Mouse (Mus musculus) splenic B cell, adult 2 months (primary cell): ENCODE measurements around the gene Ap1s1.
A peak's percentile ranks its signal among the peaks of the same experiment; 100 is the strongest.

Experiments used
- DNase-seq: peaks from one replicate; pipeline ENCODE4 v3.0.0-alpha.2; 2011; ENCODE audit warnings: low read depth, low spot score
- H3K27me3 ChIP-seq: 2 replicates; pipeline ENCODE4 v1.6.1; 2012; ENCODE audit warnings: mild to moderate bottlenecking, low read length, moderate library complexity, mixed read lengths; ENCODE audit not compliant: control insufficient read depth, poor library complexity, insufficient read depth, severe bottlenecking
- H3K36me3 ChIP-seq: 2 replicates; pipeline ENCODE4 v1.6.1; 2012; ENCODE audit warnings: mild to moderate bottlenecking, low read length, moderate library complexity, mixed read lengths; ENCODE audit not compliant: control insufficient read depth, poor library complexity, insufficient read depth, severe bottlenecking

The Ap1s1 gene

DNA sequence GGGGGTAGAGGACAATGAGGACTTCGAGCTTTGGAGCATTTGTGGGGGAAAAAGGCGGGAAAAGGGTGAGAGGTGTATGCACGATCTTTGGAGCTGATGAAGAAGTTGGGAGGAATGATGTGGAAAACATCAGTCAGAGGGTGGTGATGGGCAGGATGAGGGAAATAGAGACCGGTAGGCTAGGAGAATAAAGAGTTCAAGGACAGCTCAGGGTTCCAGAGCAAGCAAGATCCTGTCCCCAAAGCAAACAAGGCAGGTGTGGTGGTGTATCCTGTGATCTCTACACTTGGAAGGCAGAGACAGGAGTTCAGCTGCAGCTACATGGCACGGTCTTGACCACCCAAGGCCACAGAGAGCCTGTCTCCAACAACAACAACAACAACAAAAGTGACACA lies 386 bp upstream of the Ap1s1 start:
- Histone ChIP-seq H3K36me3 (peaks cover 3% of the 10 kb centered on the region; the same call in 1 of the 2 replicates), H3K27me3 (no peaks in the 10 kb centered on the region)
- DNase-seq: no peak

- DNase-seq: no peak
- H3K27me3 ChIP-seq: no peaks in the 10 kb centered on the region
Observed at GRCm38 (mm10) chr5:137043997-137044396, 1.9 kb downstream of the Ap1s1 start.

DNA sequence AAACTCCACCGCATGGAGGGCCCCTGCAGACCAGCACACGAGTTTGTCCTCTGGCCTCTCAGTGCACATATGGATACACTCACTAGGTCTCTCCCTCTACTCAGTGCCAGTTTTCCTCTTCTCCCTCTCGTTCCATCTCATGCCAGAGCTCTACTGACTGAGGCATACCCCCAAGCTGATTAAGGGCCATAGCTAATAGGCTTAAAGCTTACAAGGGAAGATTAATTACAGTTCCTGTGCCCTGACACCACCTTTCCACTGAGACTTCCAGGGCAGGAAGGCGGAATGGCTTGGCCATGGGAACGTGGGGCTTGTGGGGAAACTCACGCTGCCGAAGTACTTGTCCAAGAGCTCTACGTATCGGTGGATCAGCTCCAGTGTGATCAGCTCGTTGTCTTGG lies 4.5 kb downstream of the Ap1s1 start:
- Histone ChIP-seq H3K27me3 (no peaks in the 10 kb centered on the region), H3K36me3 (peaks cover 3% of the 10 kb centered on the region)
- no peak for DNase-seq

More at GRCm38 (mm10) chr5:137043997-137044396, 1.9 kb downstream of the Ap1s1 start:
- H3K36me3 ChIP-seq: peaks cover 3% of the 10 kb centered on the region

GRCm38 (mm10) chr5:137039453-137039852 lies 6.5 kb downstream of the Ap1s1 start:
- Histone ChIP-seq H3K36me3 (peaks cover 3% of the 10 kb centered on the region), H3K27me3 (no peaks in the 10 kb centered on the region)
- no peak for DNase-seq

DNA sequence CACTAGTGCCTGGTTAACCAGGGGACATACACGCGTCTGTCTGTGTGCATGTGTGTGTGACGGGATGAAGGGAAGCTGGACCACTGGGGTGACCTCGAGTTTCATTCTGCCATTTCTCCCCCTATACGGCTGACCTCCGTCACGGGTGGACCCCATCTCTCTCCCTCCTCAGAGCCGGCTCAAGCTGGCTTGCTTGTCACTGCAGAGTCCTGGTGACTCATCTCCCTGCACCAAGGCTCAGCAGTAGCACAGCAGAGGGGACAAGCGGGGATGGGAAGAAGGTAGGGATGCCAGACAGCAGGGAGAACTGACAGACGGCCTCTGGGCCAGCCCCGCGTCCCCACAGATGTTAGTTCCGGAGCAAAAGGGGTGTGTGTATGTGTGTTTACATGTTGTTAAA lies 9.7 kb downstream of the Ap1s1 start:
- DNase-seq: no peak
- H3K36me3 ChIP-seq: no peaks in the 10 kb centered on the region; the same call in none of the 2 replicates
- H3K27me3 ChIP-seq: no peaks in the 10 kb centered on the region

DNA sequence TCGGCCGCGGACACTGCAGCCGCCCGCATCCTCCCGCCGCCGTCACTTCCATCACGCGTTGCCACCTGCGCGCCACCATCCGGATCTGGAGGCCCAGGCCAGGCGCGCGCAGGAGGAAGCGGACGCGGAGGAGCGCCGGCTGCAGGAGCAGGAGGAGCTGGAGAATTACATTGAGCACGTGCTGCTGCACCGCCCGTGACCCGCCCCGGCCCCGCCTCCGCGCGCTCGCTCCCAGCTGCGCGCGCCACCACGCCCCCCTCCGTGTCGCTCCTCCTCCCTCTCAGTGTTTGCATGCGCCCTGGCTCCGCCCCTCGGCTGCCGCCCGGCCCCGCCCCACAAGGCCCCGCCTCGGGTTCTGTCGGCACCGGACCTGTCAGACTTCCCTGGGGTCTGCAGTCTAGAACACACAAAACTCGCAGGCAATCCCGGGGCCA lies 13.3 kb downstream of the Ap1s1 start:
- peak; percentile 88 for DNase-seq
- Histone ChIP-seq H3K27me3 (no peaks in the 10 kb centered on the region; the same call in 1 of the 2 replicates), H3K36me3 (no peaks in the 10 kb centered on the region)

- peak; percentile 39 for DNase-seq
- H3K27me3 ChIP-seq: no peaks in the 10 kb centered on the region; the same call in 1 of the 2 replicates
- H3K36me3 ChIP-seq: no peaks in the 10 kb centered on the region
Observed at GRCm38 (mm10) chr5:137032033-137032421, 13.9 kb downstream of the Ap1s1 start.

DNA sequence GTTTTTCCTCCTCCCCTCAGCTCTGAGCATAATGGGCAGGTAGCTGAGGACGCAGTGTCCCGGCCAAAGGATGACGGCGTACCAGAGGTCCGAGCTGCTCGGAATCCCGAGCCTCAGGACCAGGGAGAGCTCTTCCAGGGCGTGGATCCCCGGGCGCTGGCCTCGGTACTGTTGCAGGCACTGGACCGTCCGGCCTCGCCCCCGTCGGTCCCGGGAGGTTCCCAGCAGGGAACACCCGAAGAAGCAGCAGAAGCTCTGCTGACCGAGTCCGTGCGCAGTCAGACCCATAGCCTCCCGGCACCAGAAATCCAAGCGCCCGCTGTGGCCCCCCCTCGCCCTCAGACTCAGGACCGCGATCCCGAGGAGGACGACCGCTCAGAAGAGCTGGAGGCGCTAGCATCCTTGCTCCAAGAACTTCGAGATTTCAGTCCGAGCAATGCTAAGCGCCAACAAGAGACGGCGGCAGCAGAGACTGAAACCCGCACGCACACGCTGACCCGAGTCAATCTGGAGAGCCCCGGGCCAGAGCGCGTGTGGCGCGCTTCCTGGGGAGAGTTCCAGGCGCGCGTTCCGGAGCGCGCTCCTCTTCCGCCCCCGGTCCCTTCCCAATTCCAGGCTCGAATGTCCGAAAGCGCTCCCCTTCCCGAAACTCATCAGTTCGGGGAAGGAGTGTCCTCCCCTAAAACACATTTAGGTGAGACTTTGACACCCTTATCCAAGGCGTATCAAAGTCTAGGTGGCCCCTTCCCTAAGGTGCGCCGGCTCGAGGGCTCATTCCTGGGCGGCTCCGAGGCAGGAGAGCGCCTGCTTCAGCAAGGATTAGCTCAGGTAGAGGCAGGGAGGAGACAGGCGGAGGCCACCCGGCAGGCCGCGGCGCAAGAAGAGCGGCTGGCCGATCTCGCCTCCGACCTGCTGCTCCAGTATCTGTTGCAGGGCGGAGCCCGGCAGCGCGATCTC lies 14.6 kb downstream of the Ap1s1 start:
- Histone ChIP-seq H3K36me3 (no peaks in the 10 kb centered on the region), H3K27me3 (no peaks in the 10 kb centered on the region; the same call in 1 of the 2 replicates)
- DNase-seq: no peak

- H3K36me3 ChIP-seq: no peaks in the 10 kb centered on the region
- no peak for DNase-seq
- no peaks in the 10 kb centered on the region; the same call in none of the 2 replicates for H3K27me3 ChIP-seq
Observed at GRCm38 (mm10) chr5:137030416-137030810, 15.5 kb downstream of the Ap1s1 start.

- Histone ChIP-seq H3K27me3 (no peaks in the 10 kb centered on the region; the same call in none of the 2 replicates), H3K36me3 (no peaks in the 10 kb centered on the region)
- DNase-seq: peak; percentile 97
Observed at GRCm38 (mm10) chr5:137029643-137030415, 16.1 kb downstream of the Ap1s1 start.

GRCm38 (mm10) chr5:137029273-137029585 lies 16.7 kb downstream of the Ap1s1 start:
- Histone ChIP-seq H3K27me3 (no peaks in the 10 kb centered on the region; the same call in none of the 2 replicates), H3K36me3 (no peaks in the 10 kb centered on the region)
- DNase-seq: no peak

DNA sequence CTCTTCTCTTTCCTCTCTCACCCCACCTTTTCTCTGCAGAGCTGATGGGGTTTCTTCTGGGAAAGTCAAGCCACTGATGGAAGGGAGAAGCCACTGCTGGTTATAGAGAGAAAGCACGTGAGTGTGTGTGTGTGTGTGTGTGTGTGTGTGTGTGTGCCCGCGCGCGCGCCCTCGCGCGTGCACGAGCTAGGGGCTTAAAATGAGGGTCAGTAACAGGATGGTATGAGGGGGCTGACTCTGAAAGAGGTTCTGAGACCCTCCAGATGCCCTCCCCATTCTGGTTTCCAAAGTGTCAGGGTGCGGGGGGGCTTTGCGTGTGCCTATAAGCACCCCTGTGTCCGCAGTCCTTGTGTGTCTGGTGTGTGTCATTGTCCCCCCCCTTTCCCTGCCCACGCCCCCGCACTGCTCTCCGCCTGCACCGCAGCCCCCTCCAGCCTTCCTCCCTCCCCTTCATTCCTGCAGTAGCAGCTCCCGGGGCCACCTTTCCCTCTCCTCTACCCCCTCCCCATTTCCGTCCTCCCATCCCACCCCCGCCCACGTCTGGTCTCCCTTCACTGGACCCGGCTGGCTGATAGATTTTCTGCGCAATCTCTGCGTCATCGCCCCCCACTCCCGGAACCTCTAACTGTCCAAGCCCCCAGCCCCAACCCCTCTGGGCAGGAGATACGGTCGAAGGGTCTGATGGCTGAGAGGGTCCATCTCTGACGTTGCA lies 17.2 kb downstream of the Ap1s1 start:
- DNase-seq: peak; percentile 29

DNA sequence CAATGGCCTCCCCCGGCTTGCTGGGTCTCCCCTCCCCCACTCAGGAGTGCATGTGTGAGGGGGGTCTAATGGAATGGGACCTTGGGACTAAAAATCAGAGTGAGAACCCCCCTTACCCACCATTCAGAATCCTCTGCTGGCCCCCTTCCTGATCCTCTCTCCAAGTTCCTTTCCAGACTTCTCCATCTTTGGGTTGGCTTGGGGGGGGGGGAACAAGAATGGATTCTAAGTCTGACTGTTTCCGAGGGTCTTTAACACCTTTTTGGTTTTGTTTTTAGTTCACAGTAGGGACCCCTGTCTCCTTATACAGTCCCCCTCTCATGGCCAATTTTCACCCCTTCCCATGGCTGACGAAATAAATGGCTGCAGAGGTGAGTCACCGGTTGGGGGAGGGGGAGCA lies 19.8 kb downstream of the Ap1s1 start, which contains the start of gene Vgf:
TSS of gene Vgf (plus strand) at position 301 of the 400 bp plus-strand sequence.
- no peaks in the 10 kb centered on the region for H3K36me3 ChIP-seq
- H3K27me3 ChIP-seq: no peaks in the 10 kb centered on the region; the same call in none of the 2 replicates
- no peak for DNase-seq

More for the DNA sequence above, 17.2 kb downstream of the Ap1s1 start:
- Histone ChIP-seq H3K36me3 (no peaks in the 10 kb centered on the region), H3K27me3 (no peaks in the 10 kb centered on the region; the same call in none of the 2 replicates)

GRCm38 (mm10) chr5:137025132-137025531 lies 20.8 kb downstream of the Ap1s1 start:
- no peaks in the 10 kb centered on the region for H3K36me3 ChIP-seq
- peak; percentile 85 for DNase-seq
- no peaks in the 10 kb centered on the region; the same call in 1 of the 2 replicates for H3K27me3 ChIP-seq
